Mouse (Mus musculus) embryo, embryonic 11.5 days (tissue): ENCODE measurements around the gene Tpmt.
A peak's percentile ranks its signal among the peaks of the same experiment; 100 is the strongest.

ENCODE experiments used
- DNase-seq: peaks from one replicate; pipeline ENCODE4 v3.0.0-alpha.2; 2012; ENCODE audit warnings: low read depth, low spot score

Gene Tpmt

DNA sequence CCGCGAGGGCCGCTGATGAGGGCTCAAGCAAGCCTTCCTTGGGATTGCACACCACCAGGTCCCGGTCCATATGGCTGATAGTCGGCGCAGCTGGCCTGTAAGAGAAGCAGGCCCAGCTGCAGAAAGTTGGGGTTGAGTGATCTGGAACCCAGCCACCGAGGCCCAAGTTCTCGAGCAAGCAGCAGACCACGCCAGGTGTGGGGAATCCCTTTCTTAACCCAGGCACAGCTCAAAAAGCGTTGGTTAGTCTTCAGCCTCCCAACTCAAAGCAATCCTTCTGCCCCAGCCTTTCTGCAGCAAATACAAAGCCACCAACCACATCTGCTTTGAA is at the start of gene Tpmt:
Gene Tpmt, minus strand, starts transcription at position 121 of the 331 bp plus-strand sequence.
- DNase-seq: no peak

DNA sequence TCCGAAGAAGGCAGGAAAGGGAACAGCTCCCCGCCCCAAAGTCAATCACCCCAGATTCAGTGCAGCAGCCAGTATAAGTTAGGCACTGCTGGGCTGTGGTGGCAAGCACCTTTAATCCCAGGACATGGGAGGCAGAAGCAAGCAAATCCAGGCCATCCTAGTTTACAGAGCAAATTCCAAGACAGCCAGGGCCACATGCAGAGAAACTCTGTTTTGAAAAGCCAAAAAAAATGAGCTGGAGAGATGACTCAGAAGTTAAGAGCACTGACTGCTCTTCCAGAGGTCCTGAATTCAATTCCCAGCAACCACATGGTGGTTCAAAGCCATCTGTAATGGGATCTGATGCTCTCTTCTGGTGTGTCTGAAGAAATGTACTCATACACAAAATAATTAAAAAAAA is 49.3 kb upstream of the Tpmt start:
- DNase-seq: no peak

DNA sequence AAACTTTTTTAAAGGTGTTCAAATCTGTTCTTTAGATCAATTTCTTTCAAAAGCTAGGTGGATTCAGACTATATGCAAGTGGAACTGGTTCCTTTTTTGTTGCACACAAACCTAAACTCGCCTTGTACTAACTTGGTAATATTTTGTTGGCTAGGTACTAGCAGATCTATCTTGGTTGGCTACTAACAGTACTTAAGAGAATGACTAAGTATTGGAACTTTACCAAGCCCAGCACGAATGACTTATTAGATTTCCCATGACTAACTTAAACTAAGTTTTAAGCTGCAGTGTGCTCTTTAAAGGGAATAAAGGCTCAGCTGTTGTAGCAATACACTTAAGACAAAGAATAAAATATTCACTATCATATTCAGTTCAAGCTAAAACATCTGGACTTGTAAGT is 44.7 kb upstream of the Tpmt start:
- no peak for DNase-seq

DNA sequence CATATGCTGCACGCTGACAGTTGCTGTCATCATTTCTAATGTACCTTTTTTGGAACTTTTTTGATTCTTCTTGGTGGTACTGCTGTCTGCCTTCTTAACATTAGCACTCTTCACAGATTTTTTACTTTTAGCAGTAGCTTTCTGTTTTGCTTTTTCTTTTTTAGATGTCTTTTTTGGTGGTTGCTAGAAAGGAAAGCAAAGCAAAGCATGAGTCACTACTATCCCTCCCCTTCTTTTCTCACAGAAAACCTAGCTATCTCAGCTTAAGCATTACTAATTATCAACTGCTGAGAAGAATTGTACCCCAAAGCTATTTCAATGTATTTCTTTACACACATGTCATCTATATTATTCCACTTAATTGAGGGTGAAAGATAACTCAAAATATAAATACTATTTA is 43.9 kb upstream of the Tpmt start:
- no peak for DNase-seq

DNA sequence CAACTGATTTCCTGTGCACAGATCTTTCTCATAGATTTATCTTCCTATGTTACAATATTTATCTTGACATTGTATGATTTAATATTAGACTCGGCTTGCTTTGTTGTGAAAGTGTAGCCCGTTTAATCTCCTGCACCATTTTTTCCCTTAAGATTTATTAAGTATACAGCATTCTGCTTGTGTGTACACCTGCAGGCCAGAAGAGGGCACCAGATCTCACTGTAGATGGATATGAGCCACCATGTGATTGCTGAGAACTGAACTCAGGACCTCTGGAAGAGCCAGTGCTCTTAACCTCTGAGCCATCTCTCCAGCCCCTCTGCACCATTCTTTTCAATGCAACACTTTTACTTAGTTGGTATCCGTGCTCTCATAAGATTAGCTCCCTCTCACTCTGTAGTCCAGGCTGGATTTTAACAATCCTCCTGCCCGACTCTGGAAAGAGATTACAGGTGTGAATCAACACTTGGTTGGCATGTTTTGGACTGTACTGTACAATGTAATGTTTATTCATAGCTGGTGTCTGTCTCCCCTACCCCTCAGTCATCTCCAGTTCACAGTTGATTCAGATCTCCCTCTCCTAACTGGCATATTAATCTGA is 36.5 kb upstream of the Tpmt start:
- no peak for DNase-seq

DNA sequence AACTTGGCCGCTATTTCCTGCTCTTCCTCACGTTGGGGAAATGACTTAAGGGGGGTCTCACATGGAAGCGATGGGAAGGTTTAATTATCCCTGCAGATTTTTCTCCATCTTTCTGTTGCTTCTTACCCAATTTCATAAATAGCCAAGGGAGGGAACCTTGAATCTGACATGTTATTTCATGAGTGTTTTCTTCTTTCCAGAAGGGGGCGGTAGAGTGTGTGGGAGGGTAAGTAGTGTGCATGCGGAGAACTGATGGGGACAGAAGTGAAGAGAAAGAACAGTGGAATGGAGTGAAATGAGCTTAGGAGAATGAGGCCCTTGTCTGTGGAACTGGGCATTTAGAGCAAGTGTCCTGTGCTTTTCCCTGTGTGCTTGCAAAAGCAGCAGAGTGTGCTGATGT is 34.3 kb upstream of the Tpmt start:
- DNase-seq: no peak

DNA sequence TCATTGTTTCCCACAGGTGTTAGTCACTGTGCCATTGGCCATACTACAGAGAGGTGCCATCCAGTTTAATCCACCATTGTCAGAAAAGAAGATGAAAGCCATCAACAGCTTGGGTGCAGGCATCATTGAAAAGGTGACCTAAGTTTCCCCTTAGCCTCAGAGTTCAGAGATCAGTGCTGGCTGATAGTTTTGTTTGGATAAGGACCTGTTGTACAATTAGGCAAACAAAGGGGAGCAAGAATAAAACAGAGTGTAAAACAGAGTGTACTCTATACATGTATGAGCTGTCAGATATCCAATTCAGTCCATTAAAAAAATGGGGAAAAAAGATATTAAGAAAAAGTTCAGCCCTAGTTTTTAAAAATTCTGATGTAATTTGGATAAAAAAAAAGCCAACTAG is 32.8 kb upstream of the Tpmt start:
- DNase-seq: no peak

DNA sequence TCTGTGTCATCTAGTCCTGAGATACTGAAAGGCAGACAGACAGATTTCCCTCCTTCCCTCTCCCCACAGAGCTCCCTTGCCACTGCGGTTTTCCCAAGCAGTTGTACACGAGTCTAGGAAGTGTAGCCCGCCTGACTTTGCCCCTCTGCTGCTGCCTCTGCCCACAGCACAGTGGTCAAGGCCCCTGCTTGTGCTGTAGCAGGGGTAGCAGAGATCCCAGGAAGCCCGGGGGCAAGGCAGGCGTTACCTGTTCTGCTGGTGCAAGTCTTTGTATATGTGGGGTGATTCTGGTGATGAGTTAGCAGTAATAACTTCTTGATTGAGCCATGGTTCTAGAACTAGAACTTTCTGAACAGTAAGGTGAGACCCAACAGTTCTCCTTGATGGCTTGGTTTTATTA is 31.6 kb upstream of the Tpmt start:
- DNase-seq: no peak

DNA sequence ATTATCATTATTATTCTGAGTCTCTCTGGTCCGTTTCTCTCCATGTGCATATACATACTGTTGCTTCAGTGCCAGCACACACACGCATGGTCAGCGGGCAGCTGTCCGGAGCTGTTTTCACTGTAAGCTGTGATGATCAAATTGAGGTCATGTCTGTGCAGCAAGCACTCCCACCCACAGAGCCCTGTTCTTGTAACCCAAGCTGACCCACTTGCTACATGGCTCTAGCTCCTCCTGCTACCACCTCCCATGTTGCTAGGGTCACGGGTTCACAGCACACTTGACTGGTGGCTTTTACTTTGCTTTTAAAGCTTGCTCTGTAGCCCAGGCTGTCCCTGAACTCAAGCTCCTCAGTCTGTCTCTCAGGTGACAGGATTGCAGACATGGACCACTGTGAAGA is 27.9 kb upstream of the Tpmt start:
- no peak for DNase-seq

DNA sequence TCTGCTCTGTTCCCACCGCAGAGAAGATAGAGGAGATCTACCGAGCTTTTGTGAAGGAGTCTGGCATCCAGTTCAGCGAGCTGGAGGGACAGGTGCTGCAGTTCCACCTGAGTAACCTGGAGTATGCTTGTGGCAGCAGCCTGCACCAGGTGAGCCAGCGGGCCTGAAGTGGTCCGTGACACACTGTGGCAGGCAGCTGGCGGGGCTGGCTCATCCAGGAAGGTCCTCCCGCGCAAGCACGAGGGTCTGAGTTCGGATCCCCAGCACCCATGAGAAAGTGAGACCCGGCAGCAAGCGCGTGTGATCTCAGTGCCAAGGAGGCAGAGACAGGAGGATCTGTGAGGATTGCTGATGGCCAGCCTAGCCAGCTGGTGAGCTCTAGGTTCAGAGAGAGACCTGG is 27.3 kb upstream of the Tpmt start:
- no peak for DNase-seq

DNA sequence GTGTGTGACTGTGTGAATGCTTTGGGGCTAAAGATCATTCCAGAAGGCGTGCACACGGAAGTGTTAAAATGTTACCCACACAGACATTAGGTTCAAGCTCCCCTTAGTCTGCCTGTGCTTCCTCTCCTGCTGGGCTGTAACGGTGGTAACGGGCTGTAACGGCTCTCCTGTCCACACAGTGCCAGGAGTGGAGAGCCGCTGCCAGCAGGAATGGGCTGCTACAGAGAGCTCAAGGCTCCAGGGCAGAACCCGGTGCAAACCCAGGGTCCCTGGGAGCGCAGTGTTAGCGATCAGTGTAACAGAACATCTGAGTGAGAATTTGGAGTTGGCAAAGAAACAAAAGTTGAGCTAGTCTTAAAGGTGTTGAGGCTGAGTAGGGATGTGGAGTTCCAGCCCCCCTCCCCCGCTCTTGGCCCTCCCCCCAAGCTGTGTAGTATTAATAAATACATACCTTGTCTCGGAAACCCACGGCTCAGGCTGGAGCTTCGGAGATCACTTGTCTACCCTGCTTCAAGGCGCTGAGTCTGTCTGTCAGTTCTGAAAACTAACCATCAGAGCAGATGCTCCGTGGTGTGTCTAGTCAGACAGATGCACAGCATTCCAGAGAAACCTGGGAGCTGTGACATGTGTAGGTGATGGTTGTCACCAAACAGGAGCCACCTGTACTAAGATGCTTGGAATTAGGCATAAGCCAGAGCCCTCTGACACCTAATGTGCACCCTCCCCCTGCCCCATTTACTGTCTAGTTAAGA is 26.0 kb upstream of the Tpmt start:
- no peak for DNase-seq

DNA sequence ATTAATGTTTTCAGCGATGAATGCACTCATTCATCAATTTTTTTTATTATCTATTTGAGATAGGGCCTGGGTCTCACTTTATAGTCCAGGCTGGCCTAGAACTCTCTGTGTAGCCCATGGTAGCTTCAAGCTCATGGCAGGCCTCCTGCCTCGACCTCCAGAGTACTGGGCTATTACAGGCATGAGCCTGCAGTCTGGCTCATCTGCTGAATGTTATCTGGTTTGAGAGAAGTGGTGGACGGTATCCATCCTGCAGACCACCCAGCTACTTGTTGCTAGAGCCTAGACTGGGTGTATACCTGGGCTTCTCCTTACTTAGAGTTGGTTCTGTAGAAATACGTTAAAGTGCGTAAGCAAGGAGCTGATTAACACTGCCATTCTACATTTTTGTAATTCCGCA is 22.5 kb upstream of the Tpmt start:
- no peak for DNase-seq

DNA sequence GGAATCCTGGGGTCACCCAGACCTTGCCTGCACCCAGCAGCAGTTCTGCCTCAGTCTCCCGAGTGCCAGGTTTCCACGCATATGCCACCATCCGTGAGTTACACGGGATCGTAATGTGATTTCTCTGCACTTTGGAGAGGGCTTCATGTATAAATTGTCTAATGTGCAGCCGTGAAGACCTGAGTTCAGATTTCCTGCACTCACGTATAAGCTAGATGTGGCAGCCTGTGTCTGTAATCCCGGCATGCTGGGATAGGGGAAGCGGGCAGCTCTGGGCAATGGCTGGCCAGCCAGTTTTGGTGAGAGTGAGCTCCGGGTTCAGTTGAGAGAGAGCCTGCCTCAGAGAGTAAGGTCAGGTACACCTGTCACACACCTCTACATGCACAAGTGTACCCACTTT is 22.0 kb upstream of the Tpmt start:
- DNase-seq: no peak

DNA sequence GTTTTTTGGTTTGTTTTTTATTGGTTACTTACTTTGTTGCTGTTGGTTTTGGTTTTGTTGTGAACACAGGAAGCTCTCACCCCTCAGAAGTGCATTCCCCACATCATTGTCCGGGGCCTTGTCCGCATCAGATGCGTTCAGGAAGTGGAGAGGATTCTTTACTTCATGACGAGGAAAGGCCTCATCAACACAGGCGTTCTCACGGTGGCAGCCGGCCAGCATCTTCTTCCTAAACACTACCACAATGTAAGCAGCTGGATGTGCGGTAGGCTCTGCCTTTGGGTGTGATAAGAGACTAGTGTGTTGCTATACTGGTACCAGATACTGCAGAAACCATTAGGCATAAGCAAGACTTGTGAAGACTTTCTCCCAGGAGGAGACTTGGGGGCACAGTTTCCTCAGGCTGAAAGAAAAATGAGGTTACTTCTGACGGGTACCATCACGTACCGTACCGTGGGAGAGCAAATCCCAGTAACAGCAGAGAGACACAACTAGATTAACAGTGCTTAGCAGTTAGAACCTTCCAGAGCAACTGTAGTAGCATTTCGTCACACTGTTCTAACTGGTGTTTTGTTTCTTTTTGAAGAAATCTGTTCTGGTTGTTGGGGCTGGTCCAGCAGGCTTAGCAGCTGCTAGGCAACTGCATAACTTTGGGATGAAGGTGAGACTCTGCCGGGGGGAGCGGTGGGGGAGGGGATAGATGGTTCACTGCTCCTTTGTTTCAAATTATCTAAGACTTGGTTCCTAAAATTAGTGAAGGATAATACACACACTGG is 19.6 kb upstream of the Tpmt start:
- DNase-seq: no peak

DNA sequence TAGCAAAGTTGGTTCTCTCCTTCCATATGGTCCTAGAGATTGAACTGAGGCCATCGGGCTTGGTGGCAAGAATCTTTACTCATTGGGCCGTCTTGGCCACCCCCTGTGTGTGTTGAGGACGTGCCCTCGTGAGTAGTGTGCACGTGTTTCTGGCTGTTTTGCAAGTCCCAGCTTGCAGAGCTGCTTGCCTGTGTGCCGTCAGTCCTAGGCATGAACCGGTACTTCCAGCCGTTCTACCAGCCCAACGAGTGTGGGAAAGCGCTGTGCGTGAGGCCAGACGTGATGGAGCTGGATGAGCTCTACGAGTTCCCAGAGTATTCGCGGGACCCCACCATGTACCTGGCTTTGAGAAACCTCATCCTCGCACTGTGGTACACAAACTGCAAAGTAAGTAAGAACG is 18.2 kb upstream of the Tpmt start:
- DNase-seq: no peak

DNA sequence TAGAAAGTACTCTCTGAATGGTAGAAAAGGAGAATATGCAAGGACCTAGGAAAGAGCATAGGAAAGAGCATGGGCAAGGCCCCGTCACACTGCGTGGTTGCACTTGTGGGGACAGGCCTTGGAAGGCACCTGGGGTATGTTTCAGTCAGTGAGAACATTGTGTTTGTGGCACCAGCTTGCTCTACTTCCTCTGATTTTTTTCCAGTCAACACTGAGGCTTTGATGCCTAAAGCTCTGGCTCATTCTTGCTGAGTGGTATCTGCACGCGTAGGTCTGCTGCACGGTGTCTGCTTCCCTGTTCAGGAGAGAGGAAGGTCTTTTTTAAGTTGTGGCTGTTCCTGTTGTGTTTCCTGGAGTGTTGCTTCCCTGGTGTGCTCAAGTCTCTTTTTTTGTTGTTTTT is 12.2 kb upstream of the Tpmt start:
- DNase-seq: no peak

DNA sequence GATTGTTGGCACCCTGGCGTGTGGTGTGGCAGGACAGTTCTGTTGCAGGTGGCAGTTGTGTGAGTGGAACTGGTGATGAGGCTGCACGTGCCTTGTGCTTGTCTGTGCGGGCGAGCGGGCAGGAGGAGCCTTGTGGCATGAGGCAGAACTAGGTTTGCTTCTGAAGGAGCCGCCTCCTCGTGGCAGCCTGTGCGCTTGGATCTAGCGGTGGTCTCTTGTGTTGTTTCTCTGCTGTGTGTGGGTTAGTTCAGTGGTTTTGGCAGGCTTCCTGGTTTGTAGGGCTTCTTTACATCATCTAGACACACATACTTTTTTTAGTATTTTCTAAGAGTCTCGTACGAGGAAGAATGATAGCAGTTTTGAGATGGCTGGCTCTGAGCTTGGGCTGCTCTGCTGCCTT is 11.6 kb upstream of the Tpmt start:
- DNase-seq: no peak

DNA sequence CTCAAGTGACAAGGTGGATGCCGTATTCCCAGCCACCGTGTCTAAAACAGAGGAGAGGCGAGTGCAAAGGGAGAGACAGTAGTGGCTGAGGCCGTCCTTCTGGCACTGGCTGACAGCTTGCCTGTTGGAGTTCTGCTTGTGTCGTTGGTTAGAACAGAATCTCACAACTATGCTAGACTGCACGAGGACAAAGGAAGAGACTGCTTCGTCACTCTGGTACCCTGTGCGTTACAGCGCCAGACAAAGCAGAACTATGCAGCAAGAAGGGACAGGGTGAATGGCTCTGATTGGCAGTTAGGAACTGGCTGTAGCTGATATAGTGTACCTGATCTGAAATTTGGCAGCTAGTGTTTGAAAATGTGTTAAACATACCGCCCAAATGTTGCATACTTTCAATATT is 9.4 kb upstream of the Tpmt start:
- no peak for DNase-seq

DNA sequence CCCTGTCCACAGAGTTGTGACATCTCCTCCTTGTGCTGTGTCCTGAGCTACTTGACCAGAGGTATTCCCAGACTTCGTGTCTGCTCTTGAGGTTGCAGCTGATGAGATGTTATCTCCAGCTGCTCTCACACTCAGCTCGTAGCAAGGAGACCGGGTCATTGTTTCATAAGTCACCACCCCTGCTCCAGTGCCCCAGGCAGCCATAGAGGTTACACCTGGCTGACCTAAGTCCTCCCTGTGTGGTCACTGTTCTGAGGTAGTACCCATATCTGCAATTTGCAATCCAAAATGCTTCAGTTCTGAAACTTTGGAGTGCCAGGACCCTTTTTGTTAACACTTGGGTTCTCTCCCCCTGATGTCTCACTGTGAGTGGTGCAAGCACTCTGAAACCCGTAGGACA is 5.5 kb upstream of the Tpmt start:
- DNase-seq: no peak

DNA sequence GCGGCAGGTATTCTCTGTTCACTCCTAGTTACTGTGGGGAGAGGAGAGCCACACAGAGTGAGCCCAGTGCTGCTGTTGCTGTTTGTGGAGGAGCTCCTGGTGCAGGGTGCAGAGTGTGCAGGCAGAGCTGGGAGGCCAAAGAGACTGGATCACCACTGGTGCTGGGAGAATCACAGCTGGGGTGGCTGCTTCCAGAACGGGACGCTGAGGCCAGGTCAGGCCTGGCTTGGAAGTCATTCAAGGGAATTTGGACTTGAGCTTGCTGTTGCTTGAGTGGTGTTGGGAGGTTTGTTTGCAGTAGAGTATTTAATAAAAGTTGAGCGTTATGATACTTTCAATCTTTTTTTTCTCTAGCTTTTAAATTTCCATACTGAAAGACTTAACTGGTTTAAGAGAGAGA is 3.5 kb upstream of the Tpmt start:
- no peak for DNase-seq

DNA sequence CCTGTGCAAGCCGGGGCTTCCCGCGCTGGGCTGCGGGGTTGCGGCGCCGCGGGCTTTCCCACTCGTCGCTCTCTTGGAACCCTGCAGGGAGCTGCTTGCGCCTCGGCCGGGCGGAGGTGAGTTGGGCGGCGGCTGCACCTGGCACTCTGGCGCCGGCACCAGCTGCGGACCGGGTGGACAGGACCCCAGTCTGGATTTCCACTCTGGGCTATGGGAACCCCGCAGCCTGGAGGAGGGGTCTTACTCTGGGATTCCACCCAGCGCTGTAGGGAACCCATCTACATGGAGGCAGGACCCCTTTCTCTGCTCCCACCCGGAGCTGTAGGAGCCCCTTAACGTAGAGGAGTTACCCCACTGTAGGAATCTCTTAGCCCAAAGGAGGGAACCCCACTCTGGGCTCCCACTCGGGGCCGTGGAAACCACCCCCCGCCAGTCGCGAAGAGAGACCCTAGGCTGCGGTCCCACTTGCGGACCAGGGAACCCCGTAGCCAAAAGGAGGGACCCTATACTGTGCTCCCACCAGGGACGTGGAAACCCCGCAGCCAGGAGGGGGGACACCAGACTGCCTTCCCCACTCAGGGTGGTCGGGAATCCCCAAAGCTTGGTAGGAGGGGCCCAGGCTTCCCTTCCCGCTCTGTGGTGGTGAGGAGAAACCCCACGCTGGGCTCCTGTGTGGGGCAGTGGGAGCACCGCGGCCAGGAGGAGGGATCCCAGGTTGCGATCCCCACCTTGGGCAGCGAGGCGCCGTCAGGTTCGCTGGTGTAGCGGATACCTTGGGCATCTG is 512 bp downstream of the Tpmt start:
- DNase-seq: no peak

DNA sequence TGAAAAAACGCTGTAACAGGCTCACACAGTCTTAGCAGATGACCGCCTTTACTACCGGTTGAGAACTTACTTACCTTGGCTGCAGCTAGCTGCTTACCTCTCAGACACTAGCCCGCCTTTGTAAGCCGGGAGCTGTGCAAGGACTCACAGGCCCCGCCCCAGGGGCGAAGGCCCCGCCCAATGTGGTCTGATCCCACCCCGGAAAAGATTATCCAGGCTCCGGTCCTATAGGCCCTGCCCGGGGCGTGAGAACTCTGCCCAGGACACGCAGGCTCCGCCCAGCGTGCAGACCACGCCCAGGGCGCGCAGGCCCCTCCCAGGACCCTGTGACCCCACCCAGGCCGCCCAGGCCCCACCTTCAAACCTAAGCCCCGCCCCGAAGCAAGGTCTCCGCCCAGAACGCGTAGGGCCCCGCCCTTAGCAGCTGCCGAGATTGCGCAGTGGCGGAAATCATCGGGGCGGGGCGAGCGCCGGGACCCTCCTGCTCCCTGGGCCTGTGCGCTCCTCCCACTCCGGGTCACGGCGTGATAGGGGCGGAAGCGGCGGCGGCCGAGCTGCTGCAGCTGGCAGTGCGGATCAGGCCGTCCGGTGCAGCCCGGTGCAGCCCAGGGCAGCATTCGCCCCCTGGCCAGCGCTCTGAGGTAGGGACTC is 1.4 kb downstream of the Tpmt start, which contains the start of gene Kdm1b:
Gene Kdm1b, plus strand, starts transcription at position 470 of the 651 bp plus-strand sequence.
- peak; percentile 97 for DNase-seq
